Mouse (Mus musculus) monocyte, adult 59 days (primary cell): ENCODE data around the gene Rab19. TPM values are rescaled to one million over a fixed set of nuclear protein-coding genes. Genes with fewer than 3 reads are reported as not detected.

ENCODE experiments used
- total RNA-seq, 2 experiments: library from RNA; stranded (reverse); gene quantifications; one replicate each; pipeline ENCODE4 v1.2.4; 2023

Rab19 gene
- 1 to 10 TPM; 8.3 to 8.7 TPM for total RNA-seq

DNA sequence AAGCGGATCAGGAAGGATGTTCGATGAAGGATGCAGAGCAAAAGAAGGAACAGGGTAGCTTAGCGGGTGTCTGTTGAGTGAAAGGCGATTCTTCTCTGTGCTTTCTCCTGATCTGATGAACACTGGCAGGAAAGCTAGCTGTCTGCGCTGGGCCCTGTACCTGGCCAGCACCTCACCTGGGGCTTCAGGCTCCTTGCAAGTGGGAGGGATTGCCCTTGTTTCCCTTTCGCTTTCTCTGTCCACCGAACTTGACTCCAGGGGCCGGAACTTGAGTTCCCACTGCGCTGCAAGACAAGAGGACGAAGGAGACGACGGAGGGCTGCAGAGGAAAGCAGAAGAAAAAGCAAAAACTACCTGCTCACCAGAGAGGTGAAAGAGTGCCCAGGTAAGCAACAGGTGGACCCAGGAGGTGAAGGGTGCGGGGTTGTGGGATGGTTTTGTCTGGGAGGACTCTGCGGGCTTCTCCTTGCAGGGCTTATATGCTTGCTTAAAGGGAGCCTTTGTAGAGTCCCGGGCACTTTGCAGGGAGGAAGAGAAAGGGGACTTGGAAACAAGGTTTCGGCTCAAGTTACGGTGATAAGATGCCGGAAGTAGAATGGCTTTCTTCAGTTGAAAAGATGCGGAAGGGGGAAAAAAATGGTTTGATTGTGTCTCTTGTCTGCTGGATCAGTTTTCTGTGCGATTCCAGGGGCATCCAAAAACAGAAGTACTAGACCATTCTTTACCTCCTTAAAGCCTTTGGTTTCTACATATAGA, at the start of gene Rab19:
Gene Rab19 (plus strand): TSS at position 51 of the 756 bp plus-strand sequence.

DNA sequence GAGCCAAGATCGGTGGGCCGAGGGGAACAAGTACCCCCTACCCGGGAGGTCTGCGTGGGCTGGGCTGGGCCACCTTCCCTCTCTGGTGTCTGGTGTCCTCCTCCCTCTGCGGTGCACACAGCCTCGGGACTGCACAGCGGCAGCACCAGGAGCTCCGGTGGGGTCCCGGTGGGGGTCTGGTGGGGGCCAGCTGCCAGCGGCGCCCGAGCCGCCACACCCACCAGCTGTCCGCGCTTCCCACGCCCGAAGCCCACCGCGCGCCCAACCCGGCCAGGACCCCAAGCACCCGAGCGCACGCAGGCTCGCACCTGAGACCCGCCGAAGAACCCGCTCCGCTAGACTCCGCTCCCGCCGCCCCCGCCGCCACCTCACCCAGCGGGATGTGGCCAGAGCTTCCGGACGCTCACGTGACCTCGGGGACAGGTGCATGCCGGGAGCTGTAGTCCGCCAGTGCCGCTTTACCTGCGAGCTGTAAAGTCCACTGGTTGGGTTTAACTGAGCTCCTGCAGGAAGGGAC, 3.6 kb upstream of the Rab19 start, which contains the start of gene Slc37a3:
Gene Slc37a3 (minus strand): TSS at position 365 of the 517 bp plus-strand sequence.

DNA sequence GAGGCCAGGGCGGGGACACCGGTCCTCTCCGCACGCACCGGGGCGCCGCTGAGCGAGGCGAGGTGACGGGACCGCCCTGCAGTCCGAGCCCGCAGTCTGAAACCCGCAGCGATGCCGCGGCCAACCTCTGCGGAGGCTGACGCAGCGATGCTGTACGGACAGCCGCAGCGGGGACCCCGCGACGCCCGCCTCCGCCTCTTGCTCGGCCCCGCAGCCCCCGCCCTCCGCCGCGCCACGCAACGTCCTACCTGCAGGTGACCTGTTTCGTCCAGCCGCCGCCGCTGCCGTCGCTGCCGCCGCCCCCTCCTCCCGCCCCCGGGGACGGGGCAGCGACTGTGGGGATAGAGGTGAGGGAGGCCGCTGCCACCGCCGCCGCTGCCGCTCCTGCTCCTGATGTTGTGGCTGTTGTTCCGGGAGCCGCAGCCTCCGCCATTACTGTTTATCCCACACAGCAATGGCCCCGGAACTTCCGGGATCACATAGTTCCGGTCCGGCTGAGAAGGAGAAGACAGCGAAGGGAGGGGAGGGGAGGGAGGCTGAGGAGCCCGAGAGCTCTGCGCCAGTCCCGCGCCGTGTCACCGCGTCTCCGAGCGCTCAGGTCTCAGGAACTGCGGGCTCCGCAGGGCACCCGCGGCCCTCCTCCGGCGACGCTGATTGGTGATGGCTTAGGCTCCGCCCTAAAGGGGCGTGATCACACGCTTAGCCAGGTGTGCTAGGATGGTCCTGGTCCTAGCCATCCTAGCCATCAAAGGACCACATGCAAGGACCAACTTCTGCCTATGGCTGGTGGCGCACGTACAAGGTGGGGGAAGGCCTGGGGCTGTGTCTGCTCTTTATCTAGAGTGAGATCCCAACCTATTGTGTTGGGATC, 39.1 kb downstream of the Rab19 start, which contains the start of gene Mkrn1:
Gene Mkrn1 (minus strand): TSS at position 612 of the 871 bp plus-strand sequence.

Other genes with a start within 250 kb of the Rab19 start
- 100 to 1,000 TPM; 123 to 136 TPM for gene Kdm7a, start 174.4 kb upstream of the Rab19 start, total RNA-seq
- gene Slc37a3, start 3.5 kb upstream of the Rab19 start, total RNA-seq: 10 to 100 TPM; 34.9 to 39.3 TPM
- 100 to 1,000 TPM; 122 to 132 TPM for gene Mkrn1, start 39.3 kb downstream of the Rab19 start, total RNA-seq
- gene Dennd2a, start 176.7 kb downstream of the Rab19 start, total RNA-seq: 1 to 10 TPM; 3.7 to 5.0 TPM
- gene Adck2, start 192.7 kb downstream of the Rab19 start, total RNA-seq: 10 to 100 TPM; 25.6 to 27.5 TPM
- not detected for gene Gm42420, start 204.6 kb downstream of the Rab19 start, total RNA-seq
- gene Ndufb2, start 211.4 kb downstream of the Rab19 start, total RNA-seq: 10 to 100 TPM; 38.7 to 50.0 TPM